Mouse (Mus musculus) brain, embryonic 14.5 days (tissue): Measurements from ENCODE around the gene Ptprk.

ENCODE experiments used
- CTCF ChIP-seq: fragments of 200-500 bp; IDR thresholded peaks from 2 replicates; pipeline ENCODE4 v1.5.1; 2012; ENCODE audit warnings: inconsistent platforms, mild to moderate bottlenecking, moderate library complexity, borderline replicate concordance; ENCODE audit not compliant: insufficient read depth, insufficient read length; ENCODE audit errors: extremely low read depth
- POLR2A ChIP-seq: fragments of 200-500 bp; IDR thresholded peaks from 2 replicates; pipeline ENCODE4 v1.6.1; 2012; ENCODE audit warnings: mild to moderate bottlenecking, inconsistent platforms, borderline replicate concordance; ENCODE audit not compliant: poor library complexity, insufficient read depth, insufficient read length, severe bottlenecking; ENCODE audit errors: extremely low read depth

GRCm38 (mm10) chr10:28076036-28076855 lies 1.6 kb downstream of the Ptprk start:
- TF ChIP-seq CTCF, result no peak
- no peak for TF ChIP-seq POLR2A
